Mouse (Mus musculus) ES-Bruce4 (cell line): ENCODE results near the gene Dcaf10. TPM values are rescaled to one million over a fixed set of nuclear protein-coding genes. Genes with fewer than 3 reads are reported as not detected.
A peak's percentile ranks its signal among the peaks of the same experiment; 100 is the strongest.

Source experiments
- H3K27ac ChIP-seq: 2 replicates; pipeline ENCODE4 v1.5.1; 2012; ENCODE audit warnings: low read length, inconsistent platforms; ENCODE audit not compliant: insufficient read depth
- H3K27me3 ChIP-seq: 2 replicates; pipeline ENCODE4 v1.6.1; 2012; ENCODE audit warnings: mild to moderate bottlenecking, low read length, inconsistent platforms; ENCODE audit not compliant: control insufficient read depth, poor library complexity, insufficient read depth, severe bottlenecking
- H3K36me3 ChIP-seq: 2 replicates; pipeline ENCODE4 v1.6.1; 2012; ENCODE audit warnings: inconsistent platforms, mild to moderate bottlenecking, low read length, moderate library complexity; ENCODE audit not compliant: control insufficient read depth, poor library complexity, insufficient read depth, severe bottlenecking
- H3K4me1 ChIP-seq: one replicate; pipeline ENCODE4 v1.8.1; 2011; ENCODE audit warnings: low read length; ENCODE audit not compliant: control insufficient read depth, insufficient read depth
- H3K4me3 ChIP-seq: 2 replicates; pipeline ENCODE4 v1.5.1; 2011; ENCODE audit warnings: low read depth, mild to moderate bottlenecking, low read length
- H3K9ac ChIP-seq: 2 replicates; pipeline ENCODE4 v1.6.1; 2012; ENCODE audit warnings: low read depth, mild to moderate bottlenecking, inconsistent platforms; ENCODE audit not compliant: poor library complexity, severe bottlenecking
- H3K9me3 ChIP-seq: replicated peaks from 2 replicates; pipeline ENCODE4 v1.6.1; 2012; ENCODE audit warnings: mild to moderate bottlenecking, low read length, inconsistent platforms; ENCODE audit not compliant: control insufficient read depth, poor library complexity, insufficient read depth, severe bottlenecking
- CTCF ChIP-seq: IDR thresholded peaks from one replicate; pipeline ENCODE4 v1.8.1; 2011; ENCODE audit warnings: low read depth, low read length
- EP300 ChIP-seq: IDR thresholded peaks from 2 replicates; pipeline ENCODE4 v1.6.1; 2011; ENCODE audit warnings: low read depth, low read length; ENCODE audit not compliant: insufficient read depth
- POLR2A ChIP-seq: IDR thresholded peaks from one replicate; pipeline ENCODE4 v1.8.1; 2011; ENCODE audit warnings: low read length; ENCODE audit not compliant: insufficient read depth
- polyA plus RNA-seq: library from polyadenylated mRNA; stranded (reverse); fragments of >200 nt; gene quantifications from 2 replicates; pipeline ENCODE4 v1.2.4, GENCODE M21; 2011; ENCODE audit warnings: low read depth; ENCODE audit not compliant: missing spikeins, insufficient read depth, insufficient read length

Gene Dcaf10
- 12.1 and 12.8 TPM in 2 replicates for polyA plus RNA-seq

GRCm38 (mm10) chr4:45341669-45342249 lies at the start of gene Dcaf10:
TSS of gene Dcaf10 (plus strand) at chr4:45342101.
- Histone ChIP-seq H3K9ac (peak within 1 kb of the TSS; percentile 88), H3K4me1 (peaks cover 2% of the 10 kb centered on the region), H3K27ac (no peak within 1 kb of the TSS), H3K9me3 (no peaks in the 10 kb centered on the region), H3K36me3 (no peaks in the 10 kb centered on the region), H3K4me3 (peak within 1 kb of the TSS; percentile 93), H3K27me3 (no peaks in the 10 kb centered on the region)
- TF ChIP-seq CTCF (peak; percentile 29), EP300 (0 out of 2 replicates have a peak, but pooled peaks have one; percentile 55), POLR2A (peak; percentile 90)

- Histone ChIP-seq H3K4me3 (peak within 1 kb of the TSS; percentile 88), H3K27me3 (no peaks in the 10 kb centered on the region), H3K4me1 (no peaks in the 10 kb centered on the region), H3K9me3 (no peaks in the 10 kb centered on the region), H3K27ac (no peak within 1 kb of the TSS), H3K36me3 (peaks cover 6% of the 10 kb centered on the region; the same call in 1 of the 2 replicates), H3K9ac (peak within 1 kb of the TSS; percentile 70)
- TF ChIP-seq CTCF: no peak
- peak; percentile 52 for TF ChIP-seq POLR2A
Observed at GRCm38 (mm10) chr4:45296662-45297564, 45.0 kb upstream of the Dcaf10 start, which contains the start of gene Trmt10b. TSS of gene Trmt10b (plus strand) at chr4:45297127.

DNA sequence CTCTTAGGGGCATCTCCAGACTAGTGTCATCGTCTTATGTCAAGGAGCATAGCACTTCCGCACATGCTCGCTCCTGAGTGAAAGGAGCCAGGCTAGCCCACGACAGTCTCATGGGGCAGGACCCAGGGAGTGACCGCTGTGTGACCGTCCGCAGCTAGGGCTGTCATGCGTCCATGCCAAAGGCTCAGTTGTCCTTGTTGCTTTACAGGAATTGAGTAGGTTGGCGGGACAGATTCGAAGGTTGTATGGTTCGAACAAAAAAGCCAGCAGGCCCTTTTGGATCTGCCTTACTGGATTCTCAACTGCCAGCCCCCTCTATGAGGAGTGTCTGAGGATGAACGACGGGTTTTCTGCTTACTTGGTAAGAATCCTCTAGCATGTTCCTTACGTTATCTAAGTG lies 36.4 kb upstream of the Dcaf10 start:
- Histone ChIP-seq H3K27me3 (no peaks in the 10 kb centered on the region), H3K4me1 (no peaks in the 10 kb centered on the region), H3K9ac (no peak overlapping the region), H3K4me3 (no peak overlapping the region), H3K36me3 (peaks cover 11% of the 10 kb centered on the region), H3K9me3 (no peaks in the 10 kb centered on the region), H3K27ac (no peak overlapping the region)
- no peak for TF ChIP-seq EP300
- no peak for TF ChIP-seq POLR2A

DNA sequence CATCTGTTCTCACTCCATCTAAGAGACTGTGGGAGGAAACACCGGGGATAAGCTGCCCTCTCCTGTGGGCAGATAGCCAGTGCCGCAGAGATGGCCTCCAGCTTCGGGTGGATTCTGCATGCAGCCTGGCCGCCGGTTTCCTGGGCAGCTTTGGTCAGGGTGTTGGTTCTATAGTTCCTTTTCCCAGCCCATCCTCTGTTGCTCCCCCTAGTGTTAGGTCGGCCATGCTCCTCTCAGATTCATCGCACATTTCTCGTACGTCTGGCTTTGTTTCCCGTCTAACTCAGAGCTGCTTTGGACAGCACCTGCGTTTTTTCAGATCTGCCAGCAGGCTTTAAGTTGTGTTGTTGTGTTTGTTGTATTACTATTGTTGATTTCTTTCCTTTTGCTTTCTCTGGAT lies 33.9 kb upstream of the Dcaf10 start:
- H3K36me3 ChIP-seq: 0 out of 2 replicates have a peak, but pooled peaks cover 3% of the 10 kb centered on the region
- TF ChIP-seq EP300 (no peak), CTCF (peak; percentile 75)

DNA sequence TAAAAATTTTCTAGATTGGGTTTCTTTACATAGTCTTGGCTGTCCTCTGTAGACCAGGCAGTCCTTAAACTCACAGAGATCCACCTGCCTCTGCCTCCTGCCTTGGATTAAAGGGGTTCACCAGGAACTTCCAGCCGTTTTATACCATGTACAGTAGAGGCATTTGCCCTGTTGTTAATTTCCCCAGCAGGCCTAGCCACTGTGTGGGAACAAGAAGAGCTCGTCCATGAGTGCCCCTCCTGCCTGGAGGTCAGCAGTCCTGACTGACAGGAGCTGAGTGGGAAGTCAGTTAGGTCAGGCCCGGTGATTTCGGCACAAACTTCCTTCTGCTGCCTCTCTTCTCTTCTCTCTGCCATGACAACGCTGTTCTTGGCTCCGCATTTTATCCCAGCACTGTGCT lies 33.3 kb upstream of the Dcaf10 start:
- no peak overlapping the region for H3K4me3 ChIP-seq
- H3K4me1 ChIP-seq: no peaks in the 10 kb centered on the region
- no peaks in the 10 kb centered on the region for H3K9me3 ChIP-seq
- H3K27me3 ChIP-seq: no peaks in the 10 kb centered on the region
- no peak overlapping the region for H3K9ac ChIP-seq
- H3K27ac ChIP-seq: no peak overlapping the region
- TF ChIP-seq POLR2A (no peak), CTCF (no peak), EP300 (no peak)
- 0 out of 2 replicates have a peak, but pooled peaks cover 3% of the 10 kb centered on the region for H3K36me3 ChIP-seq

More for the DNA sequence above, 33.9 kb upstream of the Dcaf10 start:
- Histone ChIP-seq H3K27me3 (no peaks in the 10 kb centered on the region), H3K4me3 (no peak overlapping the region), H3K4me1 (no peaks in the 10 kb centered on the region), H3K9ac (no peak overlapping the region), H3K9me3 (no peaks in the 10 kb centered on the region), H3K27ac (no peak overlapping the region)

DNA sequence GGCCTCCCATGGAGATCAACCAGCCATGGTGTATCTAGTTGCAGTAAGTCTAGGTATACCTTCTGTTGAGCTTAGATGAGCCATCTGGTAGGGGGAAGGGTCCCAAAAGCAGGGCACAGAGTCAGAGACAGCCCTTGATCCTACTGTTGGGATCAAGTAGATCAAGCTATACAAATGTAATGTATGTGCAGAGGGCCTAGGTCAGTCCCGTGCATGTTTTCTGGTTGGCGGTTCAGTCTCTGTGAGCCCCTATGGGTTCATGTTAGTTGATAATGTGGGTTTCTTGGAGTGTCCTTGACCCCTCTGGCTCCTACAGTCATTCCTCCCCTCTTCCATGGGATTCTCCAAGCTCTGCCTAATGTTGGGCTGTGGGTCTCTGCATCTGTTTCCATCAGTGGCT lies 30.8 kb upstream of the Dcaf10 start:
- H3K36me3 ChIP-seq: peaks cover 4% of the 10 kb centered on the region; the same call in 1 of the 2 replicates
- H3K9ac ChIP-seq: no peak overlapping the region
- no peak overlapping the region for H3K27ac ChIP-seq
- H3K4me1 ChIP-seq: no peaks in the 10 kb centered on the region
- TF ChIP-seq EP300 (no peak), CTCF (no peak), POLR2A (no peak)
- H3K4me3 ChIP-seq: no peak overlapping the region
- H3K27me3 ChIP-seq: no peaks in the 10 kb centered on the region
- no peaks in the 10 kb centered on the region for H3K9me3 ChIP-seq
